Mouse (Mus musculus) liver, postnatal 0 days (tissue): Measurements from ENCODE around the gene Alg9.

Experiments
- CTCF ChIP-seq: sonication (generic); IDR thresholded peaks from 2 replicates; pipeline ENCODE4 v1.5.1; 2016; ENCODE audit warnings: antibody characterized with exemption, low read depth
- EP300 ChIP-seq: IDR thresholded peaks from 2 replicates; pipeline ENCODE4 v1.6.1; 2016; ENCODE audit warnings: antibody characterized with exemption, low read depth, mild to moderate bottlenecking

DNA sequence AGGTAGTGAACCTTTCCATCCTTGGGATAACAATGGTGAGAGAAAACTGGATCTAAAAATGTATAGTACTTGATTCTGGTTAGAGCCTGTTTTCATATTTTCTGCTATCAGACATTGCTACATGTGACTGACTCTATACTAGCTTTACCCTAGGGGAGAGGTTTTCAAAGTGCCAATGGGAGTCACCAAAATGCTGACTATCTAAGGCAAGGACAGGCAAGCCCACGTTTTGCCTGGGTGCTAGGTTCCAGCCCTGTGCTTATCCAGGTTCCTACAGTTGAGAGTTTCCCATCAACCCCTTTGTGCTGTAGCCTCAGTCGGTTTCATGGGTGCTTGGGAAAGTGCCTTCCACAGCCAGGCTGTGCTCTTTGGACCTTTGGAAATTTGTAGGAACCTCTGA is 36.9 kb downstream of the Alg9 start:
- TF ChIP-seq CTCF, result no peak
- no peak for TF ChIP-seq EP300
